Mouse (Mus musculus) heart, postnatal 0 days (tissue): ENCODE data around the gene Cep350.

Experiments
- CTCF ChIP-seq: IDR thresholded peaks from 2 replicates; pipeline ENCODE4 v1.5.1; 2016; ENCODE audit warnings: antibody characterized with exemption, control low read depth, low read depth
- EP300 ChIP-seq: IDR thresholded peaks from 2 replicates; pipeline ENCODE4 v1.6.1; 2016; ENCODE audit warnings: antibody characterized with exemption, low read depth

DNA sequence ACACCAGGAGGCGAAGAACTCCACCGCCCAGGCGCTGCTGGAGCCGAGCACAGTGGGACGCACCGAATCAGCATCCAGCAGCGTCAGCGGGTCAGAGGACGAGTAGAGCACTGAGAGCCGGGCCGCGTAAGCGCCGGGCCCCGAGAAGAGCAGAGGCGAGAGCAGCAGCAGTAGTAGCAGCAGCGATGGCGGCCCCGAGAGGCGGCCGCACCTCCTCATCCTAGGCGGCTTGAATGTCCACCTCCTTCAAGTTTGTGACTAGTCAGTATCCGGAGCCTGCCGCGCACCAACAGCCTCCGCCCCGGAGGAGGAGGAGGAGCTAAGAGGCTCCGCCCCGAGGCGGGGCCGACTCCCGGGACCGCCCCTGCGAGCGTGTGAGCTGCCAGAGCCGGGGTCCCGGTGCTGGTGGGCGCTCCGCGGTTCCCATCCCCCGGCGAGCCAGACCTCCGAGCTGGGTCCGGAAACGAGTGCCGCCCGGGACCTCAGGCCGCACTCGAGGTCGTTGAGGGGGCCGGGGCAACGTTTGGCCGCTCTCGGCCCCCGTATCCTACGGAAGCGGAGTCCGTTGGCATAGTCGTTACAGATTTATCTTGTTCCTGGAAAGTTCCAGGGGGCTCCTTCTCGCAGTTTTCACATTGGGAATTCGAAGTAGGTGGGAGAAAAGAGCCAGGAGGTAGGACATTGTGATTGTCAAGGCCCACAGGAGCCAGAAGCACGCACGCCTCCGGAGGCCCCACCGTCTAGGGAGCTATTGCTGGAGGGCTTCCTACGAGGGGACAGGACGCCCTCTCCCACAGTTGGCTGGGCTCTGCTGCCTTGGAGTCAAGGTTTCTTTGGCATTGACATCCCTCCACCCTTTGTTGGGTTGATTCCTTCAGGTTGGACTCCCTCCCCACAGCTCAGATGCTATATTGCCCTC lies 160.2 kb downstream of the Cep350 start, which contains the start of gene Qsox1:
- TF ChIP-seq CTCF = no peak
- no peak for TF ChIP-seq EP300
